Comparison of ENCODE assay signal across 8 mouse cellular contexts in genomic region chr2:156420694-156421380, GRCm38 (mm10). TPM values are rescaled to one million over a fixed set of nuclear protein-coding genes. Genes with fewer than 3 reads are reported as not detected.
DNase-seq lines count a peak whose midpoint lies in the region; ATAC-seq and TF ChIP-seq lines count a peak whose summit lies in the region.

TSS of gene Epb41l1 (plus strand) at chr2:156420909.

- H3K9me3 ChIP-seq in forebrain, embryonic 16.5 days (ENCODE audit: control insufficient read depth, low read length) = no peaks in the 10 kb centered on the region
- no peaks in the 10 kb centered on the region for H3K9me3 ChIP-seq in hindbrain, embryonic 14.5 days (ENCODE audit: control insufficient read depth, low read length)

- peak; percentile 23 for DNase-seq in cerebellum, adult 11 months
- peak; percentile 64 for DNase-seq in hindbrain, embryonic 14.5 days (ENCODE audit: low spot score)
- DNase-seq in left cerebral cortex, postnatal 14 days (ENCODE audit: low spot score in 2 of 2) = peak in 1 of 2 experiments; percentile 34
- DNase-seq in right cerebral cortex, postnatal 14 days = peak; percentile 52

- peaks cover 2% of the 10 kb centered on the region; the same call in 1 of the 2 replicates for H3K27me3 ChIP-seq in forebrain, embryonic 16.5 days (replicated peaks; ENCODE audit: control insufficient read depth, insufficient read depth, low read length)
- H3K27me3 ChIP-seq in hindbrain, embryonic 14.5 days (ENCODE audit: control insufficient read depth, insufficient read depth, low read length) = no peaks in the 10 kb centered on the region

- intact Hi-C loops in left cerebral cortex, postnatal 14 days (cut with DNase I) = no loop called here

- H3K36me3 ChIP-seq in forebrain, embryonic 16.5 days (ENCODE audit: control insufficient read depth, insufficient read depth) = no peaks in the 10 kb centered on the region
- H3K36me3 ChIP-seq in hindbrain, embryonic 14.5 days (replicated peaks; ENCODE audit: control insufficient read depth, insufficient read depth) = no peaks in the 10 kb centered on the region

- peak within 1 kb of the TSS; percentile 84 for H3K9ac ChIP-seq in forebrain, embryonic 16.5 days (replicated peaks; ENCODE audit: low read depth, low read length)
- H3K9ac ChIP-seq in hindbrain, embryonic 14.5 days = peak within 1 kb of the TSS; percentile 91

- H3K4me3 ChIP-seq in bone marrow macrophage, adult 2 months (ENCODE audit: insufficient read depth, low read length) = peak within 1 kb of the TSS; percentile 69
- H3K4me3 ChIP-seq in forebrain, embryonic 16.5 days (replicated peaks; ENCODE audit: low read length) = peak within 1 kb of the TSS; percentile 70
- peak within 1 kb of the TSS; percentile 87 for H3K4me3 ChIP-seq in hindbrain, embryonic 14.5 days (replicated peaks; ENCODE audit: low read length)

- no peak for ATAC-seq in cerebellum, adult (ENCODE audit: insufficient number of reproducible peaks, low FRiP score, low TSS enrichment)
- peak; percentile 65 for ATAC-seq in forebrain, embryonic 16.5 days
- ATAC-seq in hindbrain, embryonic 14.5 days (ENCODE audit: low FRiP score) = peak; percentile 63
- peak; percentile 43 for ATAC-seq in megakaryocyte, adult 5-6 weeks (ENCODE audit: poor library complexity, severe bottlenecking)

- no peak within 1 kb of the TSS for H3K27ac ChIP-seq in bone marrow macrophage, adult 2 months (ENCODE audit: insufficient read depth, low read depth, low read length)
- H3K27ac ChIP-seq in forebrain, embryonic 16.5 days (ENCODE audit: low read length) = peak within 1 kb of the TSS; percentile 92
- H3K27ac ChIP-seq in hindbrain, embryonic 14.5 days = peak within 1 kb of the TSS; percentile 93

- WGBS in forebrain, embryonic 16.5 days = under 1% methylated on average over 66 of the region's 76 CpGs
- under 1% methylated on average over 70 of the region's 76 CpGs for WGBS in hindbrain, embryonic 14.5 days

- TF ChIP-seq POLR2A in bone marrow macrophage, adult 2 months (IDR thresholded peaks at IDR 0.05; ENCODE audit: borderline replicate concordance, low read depth, low read length) = no peak

- peaks cover 31% of the 10 kb centered on the region for H3K4me1 ChIP-seq in bone marrow macrophage, adult 2 months (ENCODE audit: control insufficient read depth, insufficient read depth, low read length)
- peaks cover 19% of the 10 kb centered on the region for H3K4me1 ChIP-seq in forebrain, embryonic 16.5 days (replicated peaks; ENCODE audit: control insufficient read depth, insufficient read depth, low read length)
- peaks cover 30% of the 10 kb centered on the region; the same call in 1 of the 2 replicates for H3K4me1 ChIP-seq in hindbrain, embryonic 14.5 days (replicated peaks; ENCODE audit: control insufficient read depth, insufficient read depth, low read length)

- no peak for TF ChIP-seq CTCF in bone marrow macrophage, adult 2 months (IDR thresholded peaks at IDR 0.05; ENCODE audit: low read depth, low read length)

- peak within 1 kb of the TSS; percentile 77 for H3K4me2 ChIP-seq in forebrain, embryonic 16.5 days (ENCODE audit: low read length)
- H3K4me2 ChIP-seq in hindbrain, embryonic 14.5 days (replicated peaks) = peak within 1 kb of the TSS; percentile 68

RNA-seq across cellular contexts. Expression of gene Epb41l1, which starts in this region (rescaled TPM):
- 42.8 and 50.6 TPM in 2 replicates for polyA plus RNA-seq in bone marrow macrophage, adult 2 months (2012; ENCODE audit: insufficient read depth, insufficient read length, missing spikeins)
- 10.7 and 15.5 TPM in 2 replicates for polyA plus RNA-seq in forebrain, embryonic 16.5 days (2015; fragmentation: Nextera tagmentation; extraction: Ambion mirVana)
- 19.5 and 24.3 TPM in 2 replicates for polyA plus RNA-seq in hindbrain, embryonic 14.5 days (2014; fragmentation: Nextera tagmentation; extraction: Ambion mirVana)
- 100 to 1,000 TPM; 304 to 328 TPM for total RNA-seq in left cerebral cortex, postnatal 14 days (2021)
- total RNA-seq in megakaryocyte, adult 5-6 weeks (2015) = 0.71 and 0.98 TPM in 2 replicates
- total RNA-seq in megakaryocyte, adult 5-6 weeks (2017) = 0.48 and 0.69 TPM in 2 replicates

Comparison
In these comparisons a context has a peak if more than half of its experiments do, and no peak if none do; other contexts are left out.
1. RNA of gene Epb41l1 (total RNA-seq): 304 to 328 TPM in left cerebral cortex, postnatal 14 days; 0.48 to 0.98 TPM in megakaryocyte, adult 5-6 weeks; every median in the first group is over 100 times any median in the second.
2. Peak in ATAC-seq in megakaryocyte, adult 5-6 weeks; RNA of the gene not detected or under 1 TPM.
3. Peak in every context shown above with its lines, with median percentiles within 50 percentile points of each other: H3K4me3 ChIP-seq.